Comparison of ENCODE assay signal across 8 mouse cellular contexts in the genomic region with DNA sequence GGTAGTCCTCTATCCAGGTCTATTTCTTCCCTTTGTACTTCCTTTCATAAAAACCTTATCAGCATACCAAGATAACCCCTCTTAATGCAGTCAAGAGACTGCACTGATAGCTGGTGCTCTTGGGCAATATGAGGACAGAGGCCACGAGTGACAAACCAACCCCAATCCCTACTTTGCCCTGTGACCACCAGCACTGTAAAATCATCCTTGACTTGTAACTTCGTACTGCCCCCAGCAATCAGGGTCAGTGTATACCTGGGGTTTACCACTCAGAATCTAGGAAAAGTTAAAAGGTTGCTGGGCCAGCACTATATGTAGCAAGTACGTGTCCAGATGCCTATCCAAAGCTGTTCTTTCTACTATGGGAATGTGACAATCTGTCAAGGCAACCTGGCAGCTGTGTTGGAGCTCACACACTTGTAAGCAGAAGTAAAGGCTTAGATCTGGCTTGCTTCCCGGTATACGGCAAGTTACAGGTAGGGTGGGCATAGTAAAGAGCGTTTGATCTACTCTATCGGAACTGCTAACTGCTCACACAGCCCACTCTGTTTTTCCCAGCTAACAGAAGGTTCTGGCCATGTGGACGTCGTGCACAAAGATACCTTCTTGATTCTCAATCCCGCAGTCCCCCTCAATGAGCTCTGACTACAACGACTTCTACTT. TPM values are rescaled to one million over a fixed set of nuclear protein-coding genes. Genes with fewer than 3 reads are reported as not detected.
A peak's percentile ranks its signal among the peaks of the same experiment; 100 is the strongest.
DNase-seq lines count a peak whose midpoint lies in the region; ATAC-seq and TF ChIP-seq lines count a peak whose summit lies in the region.

No protein-coding gene starts in this region.

- no peaks in the 10 kb centered on the region for H3K27me3 ChIP-seq in embryonic facial prominence, embryonic 12.5 days
- no peaks in the 10 kb centered on the region for H3K27me3 ChIP-seq in hindbrain, embryonic 16.5 days (replicated peaks; ENCODE audit: control insufficient read depth, insufficient read depth, low read length)
- H3K27me3 ChIP-seq in myocyte (ENCODE audit: control insufficient read depth, insufficient read depth, insufficient read length) = no peaks in the 10 kb centered on the region

- H3K27ac ChIP-seq in embryonic facial prominence, embryonic 12.5 days = peak overlapping the region; percentile 88
- H3K27ac ChIP-seq in hindbrain, embryonic 16.5 days (ENCODE audit: low read depth, low read length) = peak overlapping the region; percentile 76; the same call in 1 of the 2 replicates

- peaks cover 9% of the 10 kb centered on the region for H3K4me1 ChIP-seq in lung, adult 2 months (ENCODE audit: control insufficient read depth, insufficient read depth, low read length)
- H3K4me1 ChIP-seq in embryonic facial prominence, embryonic 12.5 days = peaks cover 23% of the 10 kb centered on the region
- peaks cover 20% of the 10 kb centered on the region for H3K4me1 ChIP-seq in hindbrain, embryonic 16.5 days (ENCODE audit: control insufficient read depth, insufficient read depth, low read depth, low read length)

- peak overlapping the region; percentile 95 for H3K4me2 ChIP-seq in embryonic facial prominence, embryonic 12.5 days (replicated peaks)
- peak overlapping the region; percentile 77 for H3K4me2 ChIP-seq in hindbrain, embryonic 16.5 days (ENCODE audit: low read length)
- H3K4me2 ChIP-seq in myocyte (ENCODE audit: low read depth) = peak overlapping the region; percentile 87

- H3K79me2 ChIP-seq in myocyte (ENCODE audit: control insufficient read depth, insufficient read depth) = peaks cover 53% of the 10 kb centered on the region

- peak overlapping the region; percentile 68 for H3ac ChIP-seq in myocyte (ENCODE audit: control insufficient read depth, insufficient read length)

- WGBS in lung, adult 2 months = 6% methylated on average over 11 of the region's 11 CpGs
- WGBS in embryonic facial prominence, embryonic 12.5 days = 10% methylated on average over 11 of the region's 11 CpGs
- WGBS in hindbrain, embryonic 16.5 days = 13% methylated on average over 11 of the region's 11 CpGs

- DNase-seq in lung, adult 2 months = no peak
- no peak for DNase-seq in lung, postnatal 36 days
- DNase-seq in adrenal gland, postnatal 14 days = no peak
- DNase-seq in urinary bladder, postnatal 36 days (ENCODE audit: low spot score in 2 of 2) = no peak

- no peak for TF ChIP-seq CTCF in lung, adult 2 months (IDR thresholded peaks at IDR 0.05; ENCODE audit: insufficient read depth, low read length)

- H3K4me3 ChIP-seq in lung, adult 2 months (replicated peaks; ENCODE audit: extremely low read depth, low read depth, low read length) = peak overlapping the region; percentile 97
- H3K4me3 ChIP-seq in embryonic facial prominence, embryonic 12.5 days = peak overlapping the region; percentile 99
- peak overlapping the region; percentile 69 for H3K4me3 ChIP-seq in hindbrain, embryonic 16.5 days (ENCODE audit: low read length)
- peak overlapping the region; percentile 75 for H3K4me3 ChIP-seq in myocyte

- no peak for TF ChIP-seq POLR2A in lung, adult 2 months (IDR thresholded peaks at IDR 0.05; ENCODE audit: borderline replicate concordance, extremely low read depth, low read depth, low read length)
- no peak for TF ChIP-seq POLR2A in myocyte (IDR thresholded peaks at IDR 0.05; ENCODE audit: insufficient read length, low read depth)

- ATAC-seq in embryonic facial prominence, embryonic 12.5 days (ENCODE audit: insufficient number of reproducible peaks, insufficient read depth, low FRiP score, low TSS enrichment) = no peak
- ATAC-seq in hindbrain, embryonic 16.5 days = no peak
- no peak for ATAC-seq in CD4-positive, CD25-positive, alpha-beta regulatory T cell, adult 4 months

- H3K9me3 ChIP-seq in embryonic facial prominence, embryonic 12.5 days = no peaks in the 10 kb centered on the region
- H3K9me3 ChIP-seq in hindbrain, embryonic 16.5 days (ENCODE audit: control insufficient read depth, low read length) = no peaks in the 10 kb centered on the region

- peaks cover 42% of the 10 kb centered on the region for H3K36me3 ChIP-seq in embryonic facial prominence, embryonic 12.5 days
- peaks cover 22% of the 10 kb centered on the region for H3K36me3 ChIP-seq in hindbrain, embryonic 16.5 days (ENCODE audit: control insufficient read depth, insufficient read depth, low read length)
- peaks cover 21% of the 10 kb centered on the region for H3K36me3 ChIP-seq in myocyte (ENCODE audit: control insufficient read depth, insufficient read depth)

- H3K9ac ChIP-seq in embryonic facial prominence, embryonic 12.5 days = peak overlapping the region; percentile 99
- H3K9ac ChIP-seq in hindbrain, embryonic 16.5 days (ENCODE audit: low read depth, low read length) = peak overlapping the region; percentile 81

TF ChIP-seq in myocyte, 11 proteins besides CTCF, POLR2A, EP300 and RAD21:
- TF ChIP-seq CEBPB (IDR thresholded peaks at IDR 0.05; ENCODE audit: insufficient read depth, poor library complexity, severe bottlenecking) (no peak), E2F4 (IDR thresholded peaks at IDR 0.05; ENCODE audit: insufficient read depth) (no peak), USF1 (IDR thresholded peaks at IDR 0.05; ENCODE audit: low read depth) (no peak), TCF3 (IDR thresholded peaks at IDR 0.05; ENCODE audit: insufficient read length, low read depth) (no peak), REST (IDR thresholded peaks at IDR 0.05; ENCODE audit: insufficient read depth, insufficient read length) (no peak), SRF (IDR thresholded peaks at IDR 0.05; ENCODE audit: control insufficient read depth, insufficient read length, low read depth) (no peak), POLR2AphosphoS2 (IDR thresholded peaks at IDR 0.05; ENCODE audit: insufficient read length, low read depth) (no peak), MYOG (IDR thresholded peaks at IDR 0.05; ENCODE audit: control insufficient read depth in 1 of 3, insufficient read depth in 1 of 3, insufficient read length in 2 of 3, low read depth in 2 of 3) (no peak), MYOD1 (IDR thresholded peaks at IDR 0.05; ENCODE audit: control insufficient read depth in 1 of 3, insufficient read length in 2 of 3, low read depth in 2 of 3) (no peak)
TF ChIP-seq in myocyte: peak in this region for 0.

RNA-seq across cellular contexts. Expression of a gene that starts 1.2 kb away (rescaled TPM):
- polyA plus RNA-seq in lung, adult 2 months (2012; rRNA removed) = 192 and 254 TPM in 2 replicates
- polyA plus RNA-seq in embryonic facial prominence, embryonic 12.5 days (2016; fragmentation: Nextera tagmentation; extraction: Ambion mirVana) = 622 and 637 TPM in 2 replicates
- 252 and 298 TPM in 2 replicates for polyA plus RNA-seq in hindbrain, embryonic 16.5 days (2015; fragmentation: Nextera tagmentation; extraction: Ambion mirVana)
- polyA plus RNA-seq in myocyte (2012; fragmentation: generic; extraction: Trizol) = 444 TPM
- 449 and 479 TPM in 2 replicates for total RNA-seq in adrenal gland, postnatal 14 days (2021)
- 100 to 1,000 TPM; 162 to 169 TPM for polyA plus RNA-seq in CD4-positive, CD25-positive, alpha-beta regulatory T cell, adult 4 months (2017; shearing (Covaris generic))

RNA-seq across cellular contexts. Expression of a gene that starts 9.5 kb away (rescaled TPM):
- 890 and 923 TPM in 2 replicates for polyA plus RNA-seq in lung, adult 2 months (2012; rRNA removed)
- polyA plus RNA-seq in embryonic facial prominence, embryonic 12.5 days (2016; fragmentation: Nextera tagmentation; extraction: Ambion mirVana) = 561 and 568 TPM in 2 replicates
- 501 and 544 TPM in 2 replicates for polyA plus RNA-seq in hindbrain, embryonic 16.5 days (2015; fragmentation: Nextera tagmentation; extraction: Ambion mirVana)
- polyA plus RNA-seq in myocyte (2012; fragmentation: generic; extraction: Trizol) = 837 TPM
- 268 and 310 TPM in 2 replicates for total RNA-seq in adrenal gland, postnatal 14 days (2021)
- polyA plus RNA-seq in CD4-positive, CD25-positive, alpha-beta regulatory T cell, adult 4 months (2017; shearing (Covaris generic)) = 100 to 1,000 TPM; 554 to 866 TPM

RNA-seq across cellular contexts. Expression of a gene that starts 21.0 kb away (rescaled TPM):
- 3.3 TPM in 1 of 2 replicates, not detected in the other for polyA plus RNA-seq in lung, adult 2 months (2012; rRNA removed)
- 0.36 TPM in 1 of 2 replicates, not detected in the other for polyA plus RNA-seq in embryonic facial prominence, embryonic 12.5 days (2016; fragmentation: Nextera tagmentation; extraction: Ambion mirVana)
- 0.64 TPM in 1 of 2 replicates, not detected in the other for polyA plus RNA-seq in hindbrain, embryonic 16.5 days (2015; fragmentation: Nextera tagmentation; extraction: Ambion mirVana)
- polyA plus RNA-seq in myocyte (2012; fragmentation: generic; extraction: Trizol) = 1.0 TPM
- 0.48 TPM in 1 of 2 replicates, not detected in the other for total RNA-seq in adrenal gland, postnatal 14 days (2021)
- not detected for polyA plus RNA-seq in CD4-positive, CD25-positive, alpha-beta regulatory T cell, adult 4 months (2017; shearing (Covaris generic))

RNA-seq across cellular contexts. Expression of a gene that starts 22.4 kb away (rescaled TPM):
- 133 and 168 TPM in 2 replicates for polyA plus RNA-seq in lung, adult 2 months (2012; rRNA removed)
- 234 and 242 TPM in 2 replicates for polyA plus RNA-seq in embryonic facial prominence, embryonic 12.5 days (2016; fragmentation: Nextera tagmentation; extraction: Ambion mirVana)
- 243 and 245 TPM in 2 replicates for polyA plus RNA-seq in hindbrain, embryonic 16.5 days (2015; fragmentation: Nextera tagmentation; extraction: Ambion mirVana)
- polyA plus RNA-seq in myocyte (2012; fragmentation: generic; extraction: Trizol) = 237 TPM
- total RNA-seq in adrenal gland, postnatal 14 days (2021) = 52.6 and 67.9 TPM in 2 replicates
- polyA plus RNA-seq in CD4-positive, CD25-positive, alpha-beta regulatory T cell, adult 4 months (2017; shearing (Covaris generic)) = 100 to 1,000 TPM; 114 to 126 TPM

RNA-seq across cellular contexts. Expression of a gene that starts 26.3 kb away (rescaled TPM):
- 26.1 and 29.1 TPM in 2 replicates for polyA plus RNA-seq in lung, adult 2 months (2012; rRNA removed)
- 683 and 688 TPM in 2 replicates for polyA plus RNA-seq in embryonic facial prominence, embryonic 12.5 days (2016; fragmentation: Nextera tagmentation; extraction: Ambion mirVana)
- 55.8 and 202 TPM in 2 replicates for polyA plus RNA-seq in hindbrain, embryonic 16.5 days (2015; fragmentation: Nextera tagmentation; extraction: Ambion mirVana)
- 113 TPM for polyA plus RNA-seq in myocyte (2012; fragmentation: generic; extraction: Trizol)
- total RNA-seq in adrenal gland, postnatal 14 days (2021) = 120 and 128 TPM in 2 replicates
- 10 to 100 TPM in 1 of 2 experiments, 1 to 10 TPM in 1; 8.5 to 42.6 TPM for polyA plus RNA-seq in CD4-positive, CD25-positive, alpha-beta regulatory T cell, adult 4 months (2017; shearing (Covaris generic))
